Comparison of ENCODE assay signal across 12 mouse cellular contexts in genomic region chr6:36725509-36726160, GRCm38 (mm10).
DNase-seq lines count a peak whose midpoint lies in the region; ATAC-seq and TF ChIP-seq lines count a peak whose summit lies in the region.
"Had no signal": no experiment of that assay in that cellular context is flagged by ENCODE, and none has a peak within 500 bp of the region (broad histone marks: within the 10 kb centered on the region; RNA-seq: fewer than 3 reads in every experiment).

No protein-coding gene starts in this region.

- no peak overlapping the region for H3K27ac ChIP-seq in kidney, adult 2 months (ENCODE audit: insufficient read depth, low read depth, low read length)
- H3K27ac ChIP-seq in kidney, embryonic 14.5 days (ENCODE audit: low read depth, low read length): no peak overlapping the region
- no peak overlapping the region for H3K27ac ChIP-seq in lung, postnatal 0 days (ENCODE audit: low read length)
- H3K27ac ChIP-seq: hindbrain, embryonic 10.5 days; limb, embryonic 12.5 days; macrophage had no signal

- no peaks in the 10 kb centered on the region for H3K27me3 ChIP-seq in kidney, adult 2 months (replicated peaks; ENCODE audit: control insufficient read depth, insufficient read depth, low read length)
- no peaks in the 10 kb centered on the region for H3K27me3 ChIP-seq in kidney, embryonic 14.5 days (ENCODE audit: control insufficient read depth, insufficient read depth, low read length)
- H3K27me3 ChIP-seq in lung, postnatal 0 days (replicated peaks; ENCODE audit: insufficient read depth, low read length): no peaks in the 10 kb centered on the region
- H3K27me3 ChIP-seq: limb, embryonic 12.5 days had no signal

- WGBS in kidney, adult 2 months: 73% methylated on average over 3 of the region's 3 CpGs
- 72% methylated on average over 3 of the region's 3 CpGs for WGBS in kidney, embryonic 14.5 days
- 31% methylated on average over 3 of the region's 3 CpGs for whole genome bisulfite sequencing in lung, postnatal 0 days

- H3K4me1 ChIP-seq in kidney, adult 2 months (ENCODE audit: control insufficient read depth, insufficient read depth, low read length): no peaks in the 10 kb centered on the region; the same call in 1 of the 2 replicates
- H3K4me1 ChIP-seq in kidney, embryonic 14.5 days (ENCODE audit: control insufficient read depth, insufficient read depth, low read length): peaks cover 5% of the 10 kb centered on the region; the same call in 1 of the 2 replicates
- no peaks in the 10 kb centered on the region for H3K4me1 ChIP-seq in lung, postnatal 0 days (ENCODE audit: insufficient read depth, low read depth, low read length)
- H3K4me1 ChIP-seq: limb, embryonic 12.5 days had no signal

- DNase-seq in kidney, adult 2 months: peak; percentile 15
- peak; percentile 6 for DNase-seq in lung, postnatal 0 days (ENCODE audit: low spot score)
- DNase-seq in lung, postnatal 36 days: no peak
- peak; percentile 60 for DNase-seq in adrenal gland, adult 2 months
- peak; percentile 30 to 44 for DNase-seq in kidney, postnatal 4 days
- DNase-seq in layer of hippocampus, adult 9-11 months: no peak

- H3K9me3 ChIP-seq in kidney, embryonic 14.5 days (ENCODE audit: control insufficient read depth, low read length): peaks cover 3% of the 10 kb centered on the region; the same call in 1 of the 2 replicates
- no peaks in the 10 kb centered on the region for H3K9me3 ChIP-seq in lung, postnatal 0 days (ENCODE audit: low read length)

- no peak for TF ChIP-seq POLR2A in kidney, adult 2 months (IDR thresholded peaks at IDR 0.05; ENCODE audit: low read depth, low read length)

- no peak for TF ChIP-seq CTCF in kidney, adult 2 months (conservative IDR thresholded peaks at IDR 0.05; ENCODE audit: insufficient read depth, insufficient read length, low read depth, low read length)
- TF ChIP-seq CTCF in lung, postnatal 0 days (IDR thresholded peaks at IDR 0.05): no peak

- no peak overlapping the region for H3K9ac ChIP-seq in kidney, embryonic 14.5 days (ENCODE audit: low read depth, low read length)
- no peak overlapping the region for H3K9ac ChIP-seq in lung, postnatal 0 days (replicated peaks; ENCODE audit: low read depth)
- H3K9ac ChIP-seq: limb, embryonic 12.5 days had no signal

- TF ChIP-seq EP300 in lung, postnatal 0 days (IDR thresholded peaks at IDR 0.05): no peak

- no peak overlapping the region for H3K4me2 ChIP-seq in kidney, embryonic 14.5 days (replicated peaks; ENCODE audit: low read depth, low read length)
- no peak overlapping the region for H3K4me2 ChIP-seq in lung, postnatal 0 days (replicated peaks; ENCODE audit: low read depth, low read length)
- H3K4me2 ChIP-seq: limb, embryonic 12.5 days had no signal

- H3K36me3 ChIP-seq in kidney, adult 2 months (ENCODE audit: control insufficient read depth, insufficient read depth, low read length): no peaks in the 10 kb centered on the region
- no peaks in the 10 kb centered on the region; the same call in 1 of the 2 replicates for H3K36me3 ChIP-seq in kidney, embryonic 14.5 days (ENCODE audit: control insufficient read depth, insufficient read depth, low read length)
- H3K36me3 ChIP-seq in lung, postnatal 0 days (ENCODE audit: insufficient read depth, low read length): no peaks in the 10 kb centered on the region

- no peak for ATAC-seq in kidney, embryonic 14.5 days (ENCODE audit: low FRiP score, low TSS enrichment)
- ATAC-seq in lung, postnatal 0 days: no peak
- ATAC-seq: CD4-positive, CD25-positive, alpha-beta regulatory T cell, adult 4 months had no signal

- H3K4me3 ChIP-seq in kidney, adult 2 months (ENCODE audit: insufficient read depth, low read depth, low read length): no peak overlapping the region
- no peak overlapping the region for H3K4me3 ChIP-seq in kidney, embryonic 14.5 days (ENCODE audit: low read length)
- no peak overlapping the region for H3K4me3 ChIP-seq in lung, postnatal 0 days (ENCODE audit: low read depth, low read length)
- H3K4me3 ChIP-seq: erythroblast, embryonic 14.5 days; hindbrain, embryonic 10.5 days; limb, embryonic 12.5 days had no signal

Comparison
In these comparisons a context has a peak if more than half of its experiments do, and no peak if none do; other contexts are left out.
1. DNase-seq: peak in kidney, adult 2 months (single experiment), lung, postnatal 0 days (single experiment), adrenal gland, adult 2 months (single experiment) and kidney, postnatal 4 days (2 of 2); none in lung, postnatal 36 days (single experiment) and layer of hippocampus, adult 9-11 months (single experiment).